12 mouse cellular contexts compared by ENCODE assay signal in genomic region chr11:84752007-84752406, GRCm38 (mm10).
A peak's percentile ranks its signal among the peaks of the same experiment; 100 is the strongest.
DNase-seq lines count a peak whose midpoint lies in the region; ATAC-seq and TF ChIP-seq lines count a peak whose summit lies in the region.
"Had no signal": no experiment of that assay in that cellular context is flagged by ENCODE, and none has a peak within 500 bp of the region (broad histone marks: within the 10 kb centered on the region; RNA-seq: fewer than 3 reads in every experiment).

No protein-coding gene starts in this region.

- no peak overlapping the region for H3K4me2 ChIP-seq in liver, postnatal 0 days (ENCODE audit: low read depth, low read length)
- H3K4me2 ChIP-seq in kidney, embryonic 14.5 days (replicated peaks; ENCODE audit: low read depth, low read length): no peak overlapping the region

- TF ChIP-seq CTCF in kidney, adult 2 months (conservative IDR thresholded peaks at IDR 0.05; ENCODE audit: insufficient read depth, insufficient read length, low read depth, low read length): 0 out of 2 replicates have a peak, but pooled peaks have one; percentile 17
- TF ChIP-seq CTCF in liver, postnatal 0 days (IDR thresholded peaks at IDR 0.05; ENCODE audit: low read depth): peak; percentile 41

- no peak overlapping the region for H3K9ac ChIP-seq in liver, postnatal 0 days (replicated peaks)
- no peak overlapping the region for H3K9ac ChIP-seq in kidney, embryonic 14.5 days (ENCODE audit: low read depth, low read length)

- ATAC-seq in CD4-positive, CD25-positive, alpha-beta regulatory T cell, adult 4 months: no peak
- ATAC-seq in liver, postnatal 0 days: no peak
- no peak for ATAC-seq in kidney, embryonic 14.5 days (ENCODE audit: low FRiP score, low TSS enrichment)

- H3K27me3 ChIP-seq in kidney, adult 2 months (replicated peaks; ENCODE audit: control insufficient read depth, insufficient read depth, low read length): no peaks in the 10 kb centered on the region
- H3K27me3 ChIP-seq in liver, postnatal 0 days (ENCODE audit: insufficient read depth, low read length): no peaks in the 10 kb centered on the region
- no peaks in the 10 kb centered on the region for H3K27me3 ChIP-seq in kidney, embryonic 14.5 days (ENCODE audit: control insufficient read depth, insufficient read depth, low read length)

- H3K4me1 ChIP-seq in kidney, adult 2 months (ENCODE audit: control insufficient read depth, insufficient read depth, low read length): no peaks in the 10 kb centered on the region
- H3K4me1 ChIP-seq in liver, postnatal 0 days (ENCODE audit: insufficient read depth): no peaks in the 10 kb centered on the region
- no peaks in the 10 kb centered on the region for H3K4me1 ChIP-seq in kidney, embryonic 14.5 days (ENCODE audit: control insufficient read depth, insufficient read depth, low read length)
- H3K4me1 ChIP-seq: megakaryocyte, embryonic 14.5 days had no signal

- H3K9me3 ChIP-seq in liver, postnatal 0 days (ENCODE audit: low read length): no peaks in the 10 kb centered on the region
- 0 out of 2 replicates have a peak, but pooled peaks cover 2% of the 10 kb centered on the region for H3K9me3 ChIP-seq in kidney, embryonic 14.5 days (ENCODE audit: control insufficient read depth, low read length)

- no peak for TF ChIP-seq POLR2A in kidney, adult 2 months (IDR thresholded peaks at IDR 0.05; ENCODE audit: low read depth, low read length)

- peak; percentile 31 for DNase-seq in CD4-positive, CD25-positive, alpha-beta regulatory T cell, adult 2 months (ENCODE audit: low read depth, low spot score)
- no peak for DNase-seq in kidney, adult 2 months
- no peak for DNase-seq in kidney, postnatal 14 days
- DNase-seq in right cerebral cortex, postnatal 4 days: peak; percentile 32
- no peak for DNase-seq in right cerebral cortex, postnatal 10 days (ENCODE audit: low spot score in 2 of 2)
- DNase-seq in liver, postnatal 0 days: no peak
- DNase-seq: adrenal gland, postnatal 36 days; kidney, postnatal 10 days; spleen, adult 18-20 months had no signal

- H3K36me3 ChIP-seq in kidney, adult 2 months (ENCODE audit: control insufficient read depth, insufficient read depth, low read length): no peaks in the 10 kb centered on the region
- H3K36me3 ChIP-seq in liver, postnatal 0 days (replicated peaks; ENCODE audit: insufficient read depth, low read length): no peaks in the 10 kb centered on the region
- H3K36me3 ChIP-seq in kidney, embryonic 14.5 days (ENCODE audit: control insufficient read depth, insufficient read depth, low read length): no peaks in the 10 kb centered on the region

- H3K27ac ChIP-seq in kidney, adult 2 months (ENCODE audit: insufficient read depth, low read depth, low read length): no peak overlapping the region
- H3K27ac ChIP-seq in liver, postnatal 0 days (ENCODE audit: low read depth): no peak overlapping the region
- no peak overlapping the region for H3K27ac ChIP-seq in kidney, embryonic 14.5 days (ENCODE audit: low read depth, low read length)

- TF ChIP-seq EP300 in liver, postnatal 0 days (IDR thresholded peaks at IDR 0.05; ENCODE audit: low read depth): no peak

- WGBS in kidney, adult 2 months: 75% methylated on average over 6 of the region's 6 CpGs
- 60% methylated on average over 6 of the region's 6 CpGs for WGBS in liver, postnatal 0 days (ENCODE audit: insufficient replicate concordance)
- WGBS in kidney, embryonic 14.5 days: 82% methylated on average over 6 of the region's 6 CpGs

- H3K4me3 ChIP-seq in kidney, adult 2 months (ENCODE audit: insufficient read depth, low read depth, low read length): no peak overlapping the region
- no peak overlapping the region for H3K4me3 ChIP-seq in liver, postnatal 0 days (ENCODE audit: low read depth, low read length)
- H3K4me3 ChIP-seq in kidney, embryonic 14.5 days (ENCODE audit: low read length): no peak overlapping the region
- H3K4me3 ChIP-seq: megakaryocyte, embryonic 14.5 days had no signal

Comparison
In these comparisons a context has a peak if more than half of its experiments do, and no peak if none do; other contexts are left out.
1. DNase-seq: peak in CD4-positive, CD25-positive, alpha-beta regulatory T cell, adult 2 months (single experiment) and right cerebral cortex, postnatal 4 days (single experiment); none in kidney, adult 2 months (single experiment), kidney, postnatal 14 days (single experiment), right cerebral cortex, postnatal 10 days (0 of 2) and liver, postnatal 0 days (single experiment).